16 mouse cellular contexts compared by ENCODE assay signal in genomic region chr12:51900551-51900950, GRCm38 (mm10).
DNase-seq lines count a peak whose midpoint lies in the region; ATAC-seq and TF ChIP-seq lines count a peak whose summit lies in the region.
"Had no signal": no experiment of that assay in that cellular context is flagged by ENCODE, and none has a peak within 500 bp of the region (broad histone marks: within the 10 kb centered on the region; RNA-seq: fewer than 3 reads in every experiment).

No protein-coding gene starts in this region.

- no peak overlapping the region for H3K4me2 ChIP-seq in midbrain, postnatal 0 days (ENCODE audit: low read depth, low read length, poor library complexity, severe bottlenecking)
- no peak overlapping the region for H3K4me2 ChIP-seq in midbrain, embryonic 14.5 days (ENCODE audit: low read length)
- H3K4me2 ChIP-seq: limb, embryonic 15.5 days; lung, embryonic 15.5 days had no signal

- no peaks in the 10 kb centered on the region for H3K27me3 ChIP-seq in midbrain, postnatal 0 days (ENCODE audit: insufficient read depth, low read length)
- no peaks in the 10 kb centered on the region for H3K27me3 ChIP-seq in midbrain, embryonic 14.5 days (ENCODE audit: control insufficient read depth, insufficient read depth, low read length)
- H3K27me3 ChIP-seq: limb, embryonic 15.5 days; lung, embryonic 15.5 days had no signal

- ATAC-seq in cerebellum, adult (ENCODE audit: insufficient number of reproducible peaks, low FRiP score, low TSS enrichment) = 0 out of 2 replicates have a peak, but pooled peaks have one; percentile 15
- ATAC-seq in midbrain, postnatal 0 days (ENCODE audit: low FRiP score) = no peak
- no peak for ATAC-seq in midbrain, embryonic 14.5 days (ENCODE audit: low FRiP score, low TSS enrichment)
- ATAC-seq: inflammation-experienced regulatory T-cells, adult 6 months had no signal

- no peak overlapping the region for H3K9ac ChIP-seq in midbrain, postnatal 0 days (replicated peaks; ENCODE audit: low read length, poor library complexity, severe bottlenecking)
- H3K9ac ChIP-seq in midbrain, embryonic 14.5 days (replicated peaks; ENCODE audit: low read length) = no peak overlapping the region
- H3K9ac ChIP-seq: limb, embryonic 15.5 days; lung, embryonic 15.5 days had no signal

- no peak for DNase-seq in cerebellum, postnatal 36 days
- DNase-seq in midbrain, postnatal 0 days (ENCODE audit: low spot score) = peak; percentile 75
- no peak for DNase-seq in midbrain, embryonic 14.5 days
- DNase-seq in layer of hippocampus, postnatal 14 days (ENCODE audit: low spot score in 2 of 2) = peak; percentile 31 to 76
- DNase-seq in telencephalon, adult 2 months (ENCODE audit: low read depth, low spot score) = peak; percentile 74
- no peak for DNase-seq in urinary bladder, postnatal 36 days (ENCODE audit: low spot score in 2 of 2)
- DNase-seq in adrenal gland, postnatal 25 days = no peak
- DNase-seq: adrenal gland, postnatal 10 days; cerebellum, adult 11-12 months; gastrocnemius, postnatal 36 days; kidney, postnatal 14 days had no signal

- no peak overlapping the region for H3K27ac ChIP-seq in midbrain, postnatal 0 days (ENCODE audit: low read depth, low read length)
- no peak overlapping the region for H3K27ac ChIP-seq in midbrain, embryonic 14.5 days (replicated peaks; ENCODE audit: low read depth, low read length)
- H3K27ac ChIP-seq: limb, embryonic 15.5 days; lung, embryonic 15.5 days had no signal

- TF ChIP-seq CTCF in midbrain, postnatal 0 days (IDR thresholded peaks at IDR 0.05) = no peak

- WGBS in midbrain, postnatal 0 days = 84% methylated on average over 7 of the region's 7 CpGs
- 83% methylated on average over 7 of the region's 7 CpGs for WGBS in midbrain, embryonic 14.5 days

- no peak overlapping the region for H3K4me3 ChIP-seq in midbrain, postnatal 0 days (ENCODE audit: low read depth, low read length)
- H3K4me3 ChIP-seq in midbrain, embryonic 14.5 days (replicated peaks; ENCODE audit: low read depth, low read length) = no peak overlapping the region
- H3K4me3 ChIP-seq: erythroblast, embryonic 14.5 days; limb, embryonic 15.5 days; lung, embryonic 15.5 days had no signal

- H3K4me1 ChIP-seq in midbrain, postnatal 0 days (ENCODE audit: insufficient read depth, low read length) = no peaks in the 10 kb centered on the region
- H3K4me1 ChIP-seq in midbrain, embryonic 14.5 days (ENCODE audit: control insufficient read depth, insufficient read depth, low read length) = no peaks in the 10 kb centered on the region
- H3K4me1 ChIP-seq: limb, embryonic 15.5 days; lung, embryonic 15.5 days had no signal

- H3K36me3 ChIP-seq in midbrain, postnatal 0 days (ENCODE audit: insufficient read depth, low read length) = peaks cover 18% of the 10 kb centered on the region
- H3K36me3 ChIP-seq in midbrain, embryonic 14.5 days (ENCODE audit: control insufficient read depth, insufficient read depth, low read length) = peaks cover 27% of the 10 kb centered on the region

- H3K9me3 ChIP-seq in midbrain, postnatal 0 days (ENCODE audit: low read length) = no peaks in the 10 kb centered on the region
- no peaks in the 10 kb centered on the region for H3K9me3 ChIP-seq in midbrain, embryonic 14.5 days (ENCODE audit: control insufficient read depth, low read length)
- H3K9me3 ChIP-seq: limb, embryonic 15.5 days; lung, embryonic 15.5 days had no signal

Comparison
In these comparisons a context has a peak if more than half of its experiments do, and no peak if none do; other contexts are left out.
1. DNase-seq: peak in midbrain, postnatal 0 days (single experiment), layer of hippocampus, postnatal 14 days (2 of 2) and telencephalon, adult 2 months (single experiment); none in cerebellum, postnatal 36 days (0 of 2), midbrain, embryonic 14.5 days (single experiment), urinary bladder, postnatal 36 days (0 of 2) and adrenal gland, postnatal 25 days (single experiment).